Mouse (Mus musculus) frontal cortex, postnatal 14 days (tissue): ENCODE measurements around the gene Zmym1.
"Not testable (repeated sequence)": the region's sequence is repeated elsewhere in the genome, so short reads cannot be mapped to it uniquely, and the experiment has no call there.

Experiments
- DNase-seq, 2 experiments: peaks; one replicate each; pipeline ENCODE4 v3.0.0; 2022; ENCODE audit warnings: low spot score in 2 of 2

The Zmym1 gene

DNA sequence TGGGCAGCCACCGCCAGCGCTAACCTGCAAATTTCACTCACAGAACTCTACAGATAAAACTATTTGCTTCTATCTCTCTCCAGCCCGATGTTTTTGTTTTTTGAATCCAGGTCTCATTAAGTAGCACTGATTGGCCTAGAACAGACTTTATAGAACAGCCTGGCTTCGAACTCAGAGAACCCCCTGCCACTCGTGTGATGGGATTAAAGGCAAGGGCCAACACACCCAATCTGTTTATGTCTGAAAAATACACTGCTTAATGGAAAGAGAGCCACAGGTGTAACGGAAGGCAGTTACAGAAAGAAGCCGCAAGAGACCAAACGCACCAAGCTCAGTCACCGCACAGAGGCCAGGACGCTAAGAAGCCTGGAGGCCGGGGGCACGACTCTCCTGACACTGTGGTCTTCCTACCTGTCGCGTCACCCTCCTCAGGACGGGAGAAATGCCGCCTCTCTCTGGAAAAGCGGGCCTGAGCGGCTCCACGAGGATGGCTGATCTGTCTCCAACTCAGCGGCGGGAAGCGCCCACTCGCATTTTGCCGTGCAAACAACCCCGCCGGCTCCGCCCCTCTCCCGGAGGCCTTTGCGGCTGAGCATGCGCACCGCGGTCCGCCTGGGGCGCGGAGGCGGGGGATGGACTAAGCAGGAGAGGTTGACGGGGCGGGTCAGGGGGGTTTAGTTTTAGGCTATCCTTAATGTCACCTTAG, at the start of gene Zmym1:
Gene Zmym1 (minus strand): TSS at position 568 of the 706 bp plus-strand sequence.
- DNase-seq: peak; percentile 69 to 85

GRCm38 (mm10) chr4:127110570-127110969, 49.6 kb upstream of the Zmym1 start:
- DNase-seq: no peak

GRCm38 (mm10) chr4:127107566-127107965, 46.6 kb upstream of the Zmym1 start:
- DNase-seq: no peak

DNA sequence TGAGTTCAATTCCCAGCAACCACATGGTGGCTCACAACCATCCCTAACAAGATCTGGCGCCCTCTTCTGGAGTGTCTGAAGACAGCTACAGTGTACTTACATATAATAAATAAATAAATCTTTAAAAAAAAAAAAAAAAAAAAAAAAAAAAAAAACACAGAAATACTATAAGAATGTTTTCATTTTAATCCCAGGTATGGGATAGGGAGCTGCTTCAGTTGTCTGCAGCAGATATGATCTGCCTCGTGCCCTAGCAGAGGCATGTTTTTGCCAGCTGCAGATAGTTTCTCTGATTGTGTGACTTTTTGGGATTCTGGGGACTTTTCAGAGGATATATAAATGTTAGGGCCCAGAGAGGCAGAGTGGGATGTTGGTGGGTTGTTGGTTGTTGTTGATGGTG, 38.6 kb upstream of the Zmym1 start:
- DNase-seq: not testable (repeated sequence)

GRCm38 (mm10) chr4:127095090-127095489, 34.1 kb upstream of the Zmym1 start:
- no peak for DNase-seq

- DNase-seq: no peak
Measured at GRCm38 (mm10) chr4:127091188-127091587, 30.2 kb upstream of the Zmym1 start.

DNA sequence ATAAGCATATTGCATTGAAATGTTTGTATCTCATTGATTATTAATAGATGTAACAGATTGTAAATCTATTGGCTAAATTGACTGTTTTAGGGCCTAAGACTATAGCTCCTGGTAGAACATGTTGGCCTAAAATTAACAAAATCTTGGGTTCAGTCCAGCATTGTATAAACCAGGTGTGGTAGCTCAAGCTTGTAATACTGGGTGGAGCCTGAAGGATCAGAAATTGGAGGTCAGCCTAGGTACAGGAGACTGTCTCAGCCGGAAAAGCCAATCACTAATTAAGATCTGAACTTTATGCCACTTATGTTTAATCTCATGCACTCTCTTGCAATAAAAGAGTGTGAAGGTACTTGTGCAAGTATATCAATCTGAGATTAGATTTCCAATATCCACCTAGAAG, 24.8 kb upstream of the Zmym1 start:
- no peak for DNase-seq

GRCm38 (mm10) chr4:127083131-127083530, 22.2 kb upstream of the Zmym1 start:
- no peak for DNase-seq

DNA sequence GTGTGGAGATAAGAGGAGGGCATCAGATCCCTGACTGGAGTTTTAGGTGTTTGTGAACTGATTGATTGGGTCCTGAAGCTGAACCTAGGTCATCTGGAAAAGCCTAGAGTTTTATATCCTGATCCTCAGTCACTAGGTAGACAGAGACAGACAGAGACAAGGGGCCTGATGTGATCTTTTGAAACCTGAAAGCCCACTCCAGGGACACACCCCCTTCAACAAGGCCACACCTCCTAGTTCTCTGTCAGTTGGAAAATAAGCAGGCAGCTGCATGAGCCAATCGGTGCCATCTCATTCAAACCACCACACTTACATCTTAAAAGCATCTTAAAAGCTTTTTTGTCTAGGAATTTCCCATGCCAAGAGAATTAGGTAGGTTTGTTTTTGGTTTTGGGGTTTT, 19.9 kb upstream of the Zmym1 start:
- no peak for DNase-seq

DNA sequence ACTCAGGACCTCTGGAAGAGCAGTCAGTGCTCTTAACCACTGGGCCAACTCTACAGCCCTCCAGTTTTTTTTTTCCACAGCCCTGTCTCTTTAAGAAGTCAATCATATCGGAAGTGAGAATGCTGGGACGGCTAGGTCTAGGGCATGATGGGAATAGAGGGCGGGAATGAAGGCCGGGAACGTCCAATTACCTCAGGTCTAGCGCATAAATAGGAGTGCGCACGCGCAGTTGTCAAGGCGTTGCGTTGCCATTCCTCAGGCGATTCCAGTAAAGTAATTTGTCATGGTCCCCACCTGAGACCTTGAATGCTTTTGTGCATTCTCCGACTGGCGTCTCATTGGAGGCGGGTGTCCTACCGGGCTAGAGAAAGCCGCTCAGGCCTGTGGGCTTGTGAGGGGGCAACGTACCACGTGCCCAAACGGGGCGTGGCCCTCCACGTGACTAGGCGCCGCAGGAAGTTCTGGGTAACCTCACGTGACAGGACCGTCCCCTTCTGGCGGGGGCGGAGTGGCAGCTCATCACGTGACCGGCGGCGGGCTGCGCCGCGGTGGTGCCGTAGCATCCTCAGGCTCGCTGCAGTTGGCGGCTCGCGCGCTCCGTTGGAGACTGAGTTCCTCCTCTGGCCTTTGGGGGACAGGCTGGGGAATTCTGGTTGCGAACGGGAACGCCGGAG, 16.1 kb upstream of the Zmym1 start, which contains the start of gene Zmym6:
Gene Zmym6 (plus strand): TSS at position 509 of the 674 bp plus-strand sequence.
- DNase-seq: peak; percentile 93 to 94

GRCm38 (mm10) chr4:127074915-127075314, 14.0 kb upstream of the Zmym1 start:
- DNase-seq: no peak

- DNase-seq: no peak
Measured at GRCm38 (mm10) chr4:127064051-127064450, 3.1 kb upstream of the Zmym1 start.

DNA sequence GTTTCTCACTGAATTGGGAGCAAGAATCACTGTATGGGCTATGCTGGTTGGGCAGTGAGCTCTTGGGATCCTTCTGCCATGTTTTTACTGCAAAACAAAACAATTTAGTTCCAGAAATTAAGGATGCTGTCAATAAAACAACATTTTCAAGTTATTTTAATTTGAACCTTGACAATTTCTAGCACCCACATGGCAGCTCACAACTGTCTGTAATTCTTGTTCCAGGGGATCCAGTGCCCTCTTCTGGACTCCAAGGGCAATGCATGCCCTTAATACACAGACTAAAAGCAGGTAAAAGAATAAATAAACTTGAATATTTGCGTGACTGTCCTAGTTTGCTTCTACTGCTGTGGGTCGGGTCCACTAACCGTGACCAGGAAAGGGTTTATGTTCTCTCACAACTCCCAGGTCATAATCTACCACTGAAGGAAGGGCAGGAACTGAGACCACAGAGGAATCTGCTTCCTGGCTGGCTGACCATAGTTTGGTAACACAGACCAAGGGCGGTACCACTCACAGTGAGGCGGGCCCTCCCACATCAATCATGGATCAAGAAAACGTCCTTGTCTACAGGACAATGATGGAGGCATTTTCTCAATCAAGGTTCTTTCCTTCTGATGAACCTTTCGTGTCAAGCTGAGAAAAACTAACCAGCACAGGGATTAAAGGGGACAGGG, 6.3 kb downstream of the Zmym1 start:
- no peak for DNase-seq

- DNase-seq: no peak
Measured at GRCm38 (mm10) chr4:127053071-127053470, 7.9 kb downstream of the Zmym1 start.

DNA sequence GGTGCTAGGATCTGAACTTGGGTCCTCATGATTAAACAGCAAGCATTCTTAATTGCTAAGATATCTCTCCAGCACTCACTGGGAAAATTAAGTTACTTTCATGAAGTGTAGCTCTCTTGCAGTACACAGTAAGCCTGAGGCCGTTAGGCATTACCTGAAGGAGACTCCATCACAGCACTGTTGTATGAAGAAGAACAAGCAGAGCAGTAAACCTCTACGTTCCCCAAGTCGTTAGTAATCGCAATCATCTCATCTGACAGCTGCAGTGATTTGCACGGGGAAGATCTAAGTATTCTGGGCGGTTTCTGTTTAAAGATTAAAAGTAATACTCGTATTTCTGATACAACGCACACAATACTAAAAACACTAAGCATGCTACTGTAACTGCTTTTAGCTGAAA, 9.8 kb downstream of the Zmym1 start:
- DNase-seq: no peak

DNA sequence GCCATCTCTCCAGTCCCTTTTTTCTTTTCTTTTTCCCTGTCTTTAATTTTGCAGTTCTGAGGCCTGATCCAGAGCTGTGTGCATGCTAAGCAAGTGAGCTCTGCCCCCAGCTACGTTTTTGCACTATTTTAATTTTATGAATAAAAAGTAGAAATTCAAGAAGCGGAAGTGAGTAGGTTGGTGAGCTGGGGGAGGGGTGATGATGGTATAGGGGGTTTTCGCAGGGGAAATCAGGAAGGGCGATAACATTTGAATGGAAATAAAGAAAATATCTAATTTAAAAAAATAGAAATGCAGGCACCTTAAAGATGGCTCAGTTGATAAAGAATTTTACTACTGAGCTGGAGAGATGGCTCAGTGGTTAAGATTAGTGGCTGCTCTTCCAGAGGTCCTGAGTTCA, 17.4 kb downstream of the Zmym1 start:
- no peak for DNase-seq

DNA sequence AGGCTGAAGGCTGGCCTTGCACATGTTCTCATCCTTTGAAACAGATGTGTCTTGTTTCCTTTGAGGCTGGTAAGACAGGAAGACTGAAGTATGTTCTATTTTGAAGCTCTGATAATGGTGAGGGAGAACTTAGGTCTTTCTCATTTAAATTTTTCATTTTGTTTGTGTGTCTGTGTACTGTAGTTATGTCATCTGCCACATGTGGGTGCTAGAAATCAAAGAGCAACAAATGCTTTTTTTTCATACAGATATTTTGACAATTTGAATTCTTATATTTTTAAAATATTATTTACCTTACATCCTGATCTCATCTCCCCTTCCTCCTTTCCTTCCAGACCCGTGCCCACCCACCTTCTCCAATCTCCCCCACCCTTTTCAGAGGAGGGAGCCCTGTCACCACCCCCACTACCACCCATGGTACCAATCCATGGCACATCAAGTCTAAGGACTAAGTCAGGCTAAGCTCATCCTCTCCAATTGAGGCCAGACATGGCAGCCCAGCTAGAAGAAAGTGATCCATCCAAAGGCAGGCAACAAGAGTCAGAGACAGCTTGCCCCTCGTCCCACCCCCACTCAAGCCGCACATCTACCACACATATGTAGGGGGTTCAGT, 21.0 kb downstream of the Zmym1 start:
- DNase-seq: no peak

DNA sequence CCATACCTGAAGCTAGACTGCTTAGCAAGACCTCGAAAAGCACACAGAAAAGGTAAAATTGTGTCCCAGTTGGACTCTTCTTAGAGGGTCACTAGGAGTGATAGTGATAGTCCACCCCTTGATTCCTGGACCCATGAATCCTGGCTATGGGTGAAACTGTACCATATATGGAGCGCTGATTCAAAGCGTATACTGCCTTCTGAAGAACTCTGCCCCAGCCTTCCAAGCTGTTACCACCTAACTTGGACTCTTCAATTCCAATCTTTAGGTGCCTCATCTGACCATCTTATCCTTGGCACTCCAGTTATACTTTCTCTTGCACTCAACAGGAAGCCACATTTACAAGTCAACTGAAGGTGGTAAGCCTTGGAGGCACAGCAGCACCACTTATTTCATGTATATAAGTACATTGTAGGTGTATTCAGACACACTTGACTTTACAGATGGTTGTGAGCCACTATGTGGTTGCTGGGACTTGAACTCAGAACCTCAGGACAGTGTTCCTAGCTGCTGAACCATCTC, 22.1 kb downstream of the Zmym1 start:
- DNase-seq: no peak

- no peak for DNase-seq
Measured at GRCm38 (mm10) chr4:127037908-127038827, 22.8 kb downstream of the Zmym1 start.

DNA sequence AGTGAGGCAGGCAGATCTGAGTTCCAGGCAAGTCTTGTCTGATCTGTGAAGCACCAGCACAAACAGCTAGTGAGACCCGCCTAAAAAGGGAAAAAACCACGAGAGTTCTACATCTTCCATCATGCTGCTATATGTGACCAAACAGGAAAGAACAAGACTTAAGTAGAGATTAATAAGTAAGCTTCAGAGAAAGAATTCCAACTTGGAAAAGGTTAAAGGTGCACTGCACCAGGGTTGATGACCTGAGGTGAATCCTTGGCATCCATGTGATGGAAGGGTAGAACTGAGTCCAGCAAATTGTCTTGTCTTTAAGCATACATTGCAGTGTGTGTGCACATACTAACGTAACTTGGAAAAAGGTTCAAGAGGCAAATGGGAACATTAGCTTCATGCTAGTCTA, 23.8 kb downstream of the Zmym1 start:
- no peak for DNase-seq
